ENCODE assay signal across 8 mouse cellular contexts in the genomic region with DNA sequence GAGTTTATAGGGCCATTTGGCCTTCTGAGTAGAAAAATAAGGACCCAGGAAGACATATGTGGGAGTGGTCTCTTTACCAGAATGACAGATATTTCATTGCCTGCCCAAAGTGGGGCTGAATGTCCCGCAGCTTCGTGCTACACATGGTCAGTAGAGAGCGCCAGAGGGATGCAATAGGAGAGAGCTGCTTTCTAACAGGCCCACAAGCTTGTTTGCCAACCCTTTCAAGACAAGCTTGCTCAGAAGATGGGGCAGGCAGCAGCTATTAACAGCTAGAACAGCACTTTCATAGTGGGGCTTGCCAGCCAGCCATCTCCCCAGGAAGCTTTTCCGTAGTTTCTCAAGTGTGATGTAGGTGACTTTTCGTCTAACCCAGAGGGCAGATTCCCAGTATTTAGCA. TPM values are rescaled to one million over a fixed set of nuclear protein-coding genes. Genes with fewer than 3 reads are reported as not detected.
A peak's percentile ranks its signal among the peaks of the same experiment; 100 is the strongest.
DNase-seq lines count a peak whose midpoint lies in the region.

No protein-coding gene starts in this region.

- DNase-seq in adrenal gland, postnatal 10 days = peak; percentile 31
- no peak for DNase-seq in adrenal gland, postnatal 4 days (ENCODE audit: low spot score in 2 of 2)
- DNase-seq in left cerebral cortex, postnatal 10 days (ENCODE audit: extremely low spot score in 1 of 2, low spot score in 2 of 2) = peak; percentile 8 to 41
- no peak for DNase-seq in left cerebral cortex, adult 8-10 months (ENCODE audit: low spot score in 2 of 2)
- peak; percentile 77 for DNase-seq in embryo, embryonic 11 days
- peak; percentile 63 for DNase-seq in kidney, postnatal 14 days
- peak; percentile 49 to 52 for DNase-seq in right cerebral cortex, postnatal 10 days (ENCODE audit: low spot score in 2 of 2)
- no peak for DNase-seq in c-Kit-positive CD71-positive TER-119-positive erythroid progenitor cells, embryonic 14.5 days (ENCODE audit: low spot score)

- intact Hi-C loops in left cerebral cortex, postnatal 10 days (cut with DNase I) = loop anchor here (2.0 kb wide), 2 partner anchors 199 to 303 kb away; no protein-coding TSS in a partner anchor

RNA-seq across cellular contexts. Expression of gene Tcf21, which starts 42.0 kb away (rescaled TPM):
- total RNA-seq in adrenal gland, postnatal 10 days (2021) = 10 to 100 TPM; 16.5 to 17.0 TPM
- 10 to 100 TPM; 32.6 to 58.5 TPM for total RNA-seq in adrenal gland, postnatal 4 days (2021)
- total RNA-seq in left cerebral cortex, postnatal 10 days (2021) = not detected
- total RNA-seq in left cerebral cortex, adult 8-10 months (2022) = not detected

RNA-seq across cellular contexts. Expression of gene Tbpl1, which starts 46.2 kb away (rescaled TPM):
- 10 to 100 TPM; 30.1 to 33.5 TPM for total RNA-seq in adrenal gland, postnatal 10 days (2021)
- total RNA-seq in adrenal gland, postnatal 4 days (2021) = 10 to 100 TPM; 40.0 to 41.1 TPM
- total RNA-seq in left cerebral cortex, postnatal 10 days (2021) = 10 to 100 TPM; 65.2 to 68.5 TPM
- 10 to 100 TPM; 58.7 to 66.0 (median 62.0) TPM for total RNA-seq in left cerebral cortex, adult 8-10 months (2022)

Comparison
In these comparisons a context has a peak if more than half of its experiments do, and no peak if none do; other contexts are left out.
1. DNase-seq: peak in adrenal gland, postnatal 10 days (single experiment), left cerebral cortex, postnatal 10 days (2 of 2), embryo, embryonic 11 days (single experiment), kidney, postnatal 14 days (single experiment) and right cerebral cortex, postnatal 10 days (2 of 2); none in adrenal gland, postnatal 4 days (0 of 2), left cerebral cortex, adult 8-10 months (0 of 2) and c-Kit-positive CD71-positive TER-119-positive erythroid progenitor cells, embryonic 14.5 days (single experiment).
2. RNA of gene Tcf21, which starts 42.0 kb away (total RNA-seq): 32.6 to 58.5 TPM in adrenal gland, postnatal 4 days and 16.5 to 17.0 TPM in adrenal gland, postnatal 10 days; not detected in left cerebral cortex, postnatal 10 days and not detected in left cerebral cortex, adult 8-10 months; every median in the first group is over 10 times any median in the second.